Mouse (Mus musculus): ENCODE measurements around the gene Hist1h2ai. TPM values are rescaled to one million over a fixed set of nuclear protein-coding genes. Genes with fewer than 3 reads are reported as not detected.
A peak's percentile ranks its signal among the peaks of the same experiment; 100 is the strongest.
"Not testable (repeated sequence)": the region's sequence is repeated elsewhere in the genome, so short reads cannot be mapped to it uniquely, and the experiment has no call there.

The Hist1h2ai gene
- polyA plus RNA-seq, 1 experiment from 2014 or later, result 26.0 TPM

DNA sequence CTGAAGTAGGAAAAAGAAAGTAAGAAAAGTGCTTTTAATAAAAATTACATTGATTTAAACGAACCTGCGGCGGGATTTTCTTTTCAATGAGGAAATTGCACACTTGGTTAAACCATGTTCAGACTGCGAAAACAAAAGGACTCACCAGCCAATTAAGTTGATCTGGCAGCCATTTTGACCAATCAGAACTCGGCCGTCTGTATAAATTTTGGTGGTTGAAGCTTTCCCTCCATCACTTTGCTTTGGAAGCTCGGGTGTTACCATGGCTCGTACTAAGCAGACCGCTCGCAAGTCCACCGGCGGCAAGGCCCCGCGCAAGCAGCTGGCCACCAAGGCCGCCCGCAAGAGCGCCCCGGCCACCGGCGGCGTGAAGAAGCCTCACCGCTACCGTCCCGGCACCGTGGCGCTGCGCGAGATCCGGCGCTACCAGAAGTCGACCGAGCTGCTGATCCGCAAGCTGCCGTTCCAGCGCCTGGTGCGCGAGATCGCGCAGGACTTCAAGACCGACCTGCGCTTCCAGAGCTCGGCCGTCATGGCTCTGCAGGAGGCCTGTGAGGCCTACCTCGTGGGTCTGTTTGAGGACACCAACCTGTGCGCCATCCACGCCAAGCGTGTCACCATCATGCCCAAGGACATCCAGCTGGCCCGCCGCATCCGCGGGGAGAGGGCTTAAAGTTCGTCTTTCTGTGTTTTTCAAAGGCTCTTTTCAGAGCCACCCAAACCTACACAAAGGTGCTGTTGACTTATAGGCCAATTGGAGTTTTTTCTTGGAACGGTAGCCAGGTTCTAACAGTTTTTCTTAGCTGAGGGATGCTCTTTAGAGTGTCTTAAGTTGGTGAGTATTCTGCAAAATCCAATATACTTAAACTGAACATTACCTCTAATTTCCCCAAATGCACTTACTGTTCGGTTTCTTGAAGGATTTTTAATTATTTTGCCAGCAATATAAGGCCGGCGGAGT lies 1.5 kb downstream of the Hist1h2ai start, which contains the start of gene Hist1h3h:
TSS of gene Hist1h3h (plus strand) at position 263 of the 961 bp plus-strand sequence.
- ATAC-seq (replicated peaks), result peak; percentile 47
- WGBS, result under 1% methylated on average over 30 of the region's 56 CpGs
- Histone ChIP-seq H3K4me1 (peaks cover 47% of the 10 kb centered on the region), H3K4me3 (peak within 1 kb of the TSS; percentile 48), H3K27ac (replicated peaks) (peak within 1 kb of the TSS; percentile 98), H3K9ac (replicated peaks) (peak within 1 kb of the TSS; percentile 69), H3K4me2 (replicated peaks) (peak within 1 kb of the TSS; percentile 91)
- H3K36me3 ChIP-seq, H3K27me3 ChIP-seq, H3K9me3 ChIP-seq: not testable (repeated sequence)

DNA sequence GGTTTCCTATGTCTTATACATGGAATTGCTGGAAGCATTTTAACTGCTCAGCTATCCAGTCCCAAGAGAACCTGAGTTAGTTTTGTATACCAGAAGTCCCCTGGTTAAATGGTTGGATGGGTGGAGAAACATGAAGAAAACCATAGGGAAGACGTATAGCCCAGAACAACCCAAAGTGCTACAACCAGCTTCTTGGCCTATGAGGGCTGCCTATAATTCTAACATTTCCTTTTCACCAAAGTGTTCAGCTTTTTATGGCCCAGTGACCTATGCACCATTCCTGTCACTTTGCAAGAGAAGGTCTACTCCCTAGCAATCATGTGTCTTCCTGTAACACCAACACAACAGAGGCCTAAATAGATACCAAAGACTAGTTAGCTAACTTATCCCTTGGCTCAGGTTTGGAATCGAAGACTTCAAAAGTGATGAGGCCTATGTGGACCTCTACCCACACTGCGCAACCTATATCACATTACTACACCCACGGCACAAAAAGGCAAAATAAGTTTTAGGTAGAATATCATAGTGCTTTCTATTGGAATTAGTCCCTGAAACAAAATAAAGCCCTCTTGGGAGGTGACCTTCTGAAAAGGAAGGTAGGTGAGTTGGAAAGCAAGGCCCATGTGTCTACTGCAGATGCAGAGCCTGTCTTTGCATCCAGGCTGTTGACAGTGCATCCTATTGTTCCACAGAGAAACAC lies 2.3 kb downstream of the Hist1h2ai start:
- 51% methylated on average over 4 of the region's 4 CpGs for WGBS
- H3K36me3 ChIP-seq, result no peaks in the 10 kb centered on the region
- H3K9ac ChIP-seq (replicated peaks), result peak overlapping the region; percentile 59
- peak overlapping the region; percentile 40 for H3K4me3 ChIP-seq
- H3K9me3 ChIP-seq, result no peaks in the 10 kb centered on the region
- H3K4me2 ChIP-seq (replicated peaks), result peak overlapping the region; percentile 53
- no peak for ATAC-seq (replicated peaks)
- H3K27ac ChIP-seq (replicated peaks), result peak overlapping the region; percentile 71
- no peaks in the 10 kb centered on the region for H3K27me3 ChIP-seq
- peaks cover 52% of the 10 kb centered on the region for H3K4me1 ChIP-seq

DNA sequence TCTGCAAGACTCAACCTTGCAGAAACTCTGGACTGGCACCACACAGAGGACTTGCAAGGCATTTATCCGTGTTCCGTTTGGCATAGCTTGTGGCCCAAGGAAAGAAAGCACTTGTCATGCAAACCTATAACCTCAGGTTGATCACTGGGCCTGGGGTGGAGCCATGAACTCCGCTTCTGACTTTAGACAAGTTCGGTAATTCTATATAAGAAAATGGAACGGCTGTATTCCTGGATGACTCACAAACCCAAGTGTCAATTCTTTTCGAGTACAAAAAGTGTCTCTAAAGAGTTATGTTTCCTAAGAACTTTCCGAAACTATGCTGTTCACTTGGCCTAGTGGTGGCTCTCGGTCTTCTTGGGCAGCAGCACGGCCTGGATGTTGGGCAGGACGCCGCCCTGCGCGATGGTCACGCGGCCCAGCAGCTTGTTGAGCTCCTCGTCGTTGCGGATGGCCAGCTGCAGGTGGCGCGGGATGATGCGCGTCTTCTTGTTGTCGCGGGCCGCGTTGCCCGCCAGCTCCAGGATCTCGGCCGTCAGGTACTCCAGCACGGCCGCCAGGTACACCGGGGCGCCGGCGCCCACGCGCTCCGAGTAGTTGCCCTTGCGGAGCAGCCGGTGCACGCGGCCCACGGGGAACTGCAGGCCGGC lies 5.0 kb downstream of the Hist1h2ai start:
- 1% methylated on average over 29 of the region's 44 CpGs for WGBS
- H3K27me3 ChIP-seq; ATAC-seq (replicated peaks); H3K9me3 ChIP-seq; H3K36me3 ChIP-seq: not testable (repeated sequence)
- Histone ChIP-seq H3K4me3 (peak overlapping the region; percentile 45), H3K9ac (replicated peaks) (peak overlapping the region; percentile 46), H3K4me1 (peaks cover 43% of the 10 kb centered on the region), H3K4me2 (replicated peaks) (peak overlapping the region; percentile 64), H3K27ac (replicated peaks) (peak overlapping the region; percentile 94)

DNA sequence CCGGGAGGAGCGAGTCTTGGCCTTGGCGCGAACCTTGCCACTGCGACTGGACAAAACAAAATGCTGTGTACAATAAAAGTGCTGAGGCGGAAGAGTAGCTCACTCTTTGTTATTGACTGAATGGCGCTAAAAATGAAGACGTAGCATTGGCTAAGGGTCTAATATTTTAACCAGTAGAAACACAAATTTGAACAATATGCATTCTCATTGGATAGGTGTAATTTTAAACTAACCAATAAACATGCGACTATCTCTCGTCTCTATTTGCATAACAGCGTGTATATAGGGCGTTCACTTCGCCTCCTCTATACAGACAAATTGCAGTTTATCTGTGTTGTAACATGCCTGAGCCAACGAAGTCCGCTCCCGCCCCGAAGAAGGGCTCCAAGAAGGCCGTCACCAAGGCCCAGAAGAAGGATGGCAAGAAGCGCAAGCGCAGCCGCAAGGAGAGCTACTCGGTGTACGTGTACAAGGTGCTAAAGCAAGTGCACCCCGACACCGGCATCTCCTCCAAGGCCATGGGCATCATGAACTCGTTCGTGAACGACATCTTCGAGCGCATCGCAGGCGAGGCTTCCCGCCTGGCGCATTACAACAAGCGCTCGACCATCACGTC lies 5.6 kb downstream of the Hist1h2ai start, which contains the start of gene Hist1h2bm:
TSS of gene Hist1h2bm (plus strand) at position 288 of the 616 bp plus-strand sequence.
- not testable (repeated sequence) for H3K9me3 ChIP-seq, H3K27me3 ChIP-seq, H3K36me3 ChIP-seq
- Histone ChIP-seq H3K27ac (replicated peaks) (peak within 1 kb of the TSS; percentile 94), H3K4me3 (peak within 1 kb of the TSS; percentile 45), H3K9ac (replicated peaks) (peak within 1 kb of the TSS; percentile 67), H3K4me2 (replicated peaks) (peak within 1 kb of the TSS; percentile 64), H3K4me1 (peaks cover 40% of the 10 kb centered on the region)
- peak; percentile 98 for ATAC-seq (replicated peaks)
- WGBS, result under 1% methylated on average over 37 of the region's 37 CpGs

DNA sequence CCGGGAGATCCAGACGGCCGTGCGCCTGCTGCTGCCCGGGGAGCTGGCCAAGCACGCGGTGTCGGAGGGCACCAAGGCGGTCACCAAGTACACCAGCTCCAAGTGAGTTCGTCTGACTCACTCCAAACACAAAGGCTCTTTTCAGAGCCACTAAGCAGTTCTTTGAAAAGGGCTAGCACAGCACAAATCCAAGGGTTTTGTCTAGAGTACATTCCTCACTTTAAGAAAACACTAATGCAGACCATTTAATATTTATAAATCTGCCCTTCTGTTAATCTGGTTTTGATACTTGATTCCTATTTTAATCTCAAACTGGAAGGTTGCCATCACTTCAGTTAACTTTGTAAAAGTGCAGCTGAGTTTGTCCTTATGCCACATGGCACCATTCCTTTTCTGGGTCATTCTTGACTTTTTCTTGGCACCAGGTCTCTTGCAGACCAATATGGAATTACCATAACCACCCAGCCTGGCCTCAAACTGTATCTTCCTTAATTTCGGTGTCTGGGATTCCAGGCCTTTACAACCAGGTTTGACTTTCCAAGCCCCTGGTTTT lies 6.2 kb downstream of the Hist1h2ai start:
- Histone ChIP-seq H3K9me3 (no peaks in the 10 kb centered on the region), H3K4me2 (replicated peaks) (peak overlapping the region; percentile 64), H3K4me3 (peak overlapping the region; percentile 45), H3K27ac (replicated peaks) (peak overlapping the region; percentile 94), H3K36me3 (no peaks in the 10 kb centered on the region), H3K27me3 (no peaks in the 10 kb centered on the region), H3K4me1 (peaks cover 37% of the 10 kb centered on the region), H3K9ac (replicated peaks) (peak overlapping the region; percentile 67)
- WGBS, result 2% methylated on average over 11 of the region's 11 CpGs
- peak; percentile 17; the same call in 1 of the 2 replicates for ATAC-seq (replicated peaks)

DNA sequence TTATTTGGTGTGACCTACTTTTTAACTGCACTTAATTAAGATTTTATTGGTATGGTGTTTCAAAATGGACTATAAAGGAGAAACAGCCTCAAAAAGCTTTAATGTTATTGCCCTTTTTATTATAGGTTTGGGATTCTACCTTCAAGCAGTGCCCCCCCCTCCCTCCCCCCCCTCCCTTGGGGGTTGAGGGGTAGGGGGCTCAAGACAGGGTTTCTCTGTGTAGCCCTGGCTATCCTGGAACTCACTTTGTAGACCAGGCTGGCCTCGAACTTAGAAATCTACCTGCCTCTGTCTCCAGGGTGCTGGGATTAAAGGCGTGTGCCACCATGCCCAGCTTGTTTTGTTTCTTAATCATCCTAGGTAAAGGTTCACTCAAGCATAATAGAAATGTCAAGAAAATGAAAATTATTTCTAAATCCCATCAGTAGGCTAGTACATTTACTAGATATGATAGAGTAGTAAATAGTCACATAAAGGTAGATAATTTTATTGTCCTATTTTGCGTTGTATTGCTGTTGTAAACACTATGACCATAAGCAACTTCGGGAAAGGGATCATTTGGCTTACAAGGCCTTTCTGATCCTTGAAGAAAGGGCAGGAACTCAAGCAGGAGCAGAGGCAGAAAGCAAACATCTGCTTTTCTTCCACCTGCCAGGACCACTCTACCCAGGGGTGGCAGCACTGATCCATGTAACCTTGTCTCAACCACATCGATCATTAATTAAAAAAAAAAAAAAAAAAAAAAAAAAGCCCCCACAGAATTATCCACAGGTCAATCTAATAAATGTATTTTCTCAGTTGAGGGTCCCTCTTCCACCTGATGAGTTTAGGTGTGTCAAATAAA lies 7.0 kb downstream of the Hist1h2ai start:
- Histone ChIP-seq H3K4me3 (no peak overlapping the region), H3K36me3 (no peaks in the 10 kb centered on the region), H3K27me3 (no peaks in the 10 kb centered on the region), H3K27ac (replicated peaks) (peak overlapping the region; percentile 94), H3K4me2 (replicated peaks) (peak overlapping the region; percentile 64; the same call in 1 of the 2 replicates), H3K9ac (replicated peaks) (no peak overlapping the region), H3K4me1 (peaks cover 35% of the 10 kb centered on the region), H3K9me3 (no peaks in the 10 kb centered on the region)
- WGBS, result 18% methylated on average over 5 of the region's 5 CpGs
- no peak for ATAC-seq (replicated peaks)

DNA sequence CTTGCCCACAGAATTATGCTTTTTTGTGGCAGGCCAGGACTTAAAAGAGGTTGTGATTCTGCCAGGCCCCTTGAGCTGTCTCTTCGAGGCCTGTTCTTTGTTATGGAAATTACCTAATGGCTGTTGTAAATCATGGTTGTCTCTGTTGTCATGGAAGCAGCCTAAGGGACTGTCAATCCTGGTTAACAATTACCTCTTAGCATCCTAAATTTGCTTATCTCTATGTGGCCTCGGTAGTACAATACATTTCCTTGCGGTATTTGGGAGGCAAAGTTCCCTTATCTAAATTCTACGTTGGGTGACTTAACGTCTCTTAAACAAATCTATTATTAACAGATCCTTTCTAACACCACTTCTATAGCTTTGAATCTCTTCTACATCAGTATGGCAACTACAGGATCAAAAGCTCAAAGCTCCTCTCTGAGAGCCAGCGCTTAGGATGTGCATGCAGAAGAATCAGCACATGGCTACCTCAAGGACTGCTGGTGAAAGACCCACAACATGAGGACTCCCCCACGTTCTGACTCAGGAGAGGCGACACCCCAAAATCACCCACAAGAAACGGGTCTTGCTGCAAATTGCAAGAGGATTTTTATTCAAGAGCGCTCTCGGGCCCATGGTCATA lies 11.8 kb downstream of the Hist1h2ai start:
- no peaks in the 10 kb centered on the region for H3K27me3 ChIP-seq
- no peak overlapping the region for H3K4me3 ChIP-seq
- peak overlapping the region; percentile 63 for H3K27ac ChIP-seq (replicated peaks)
- peaks cover 3% of the 10 kb centered on the region for H3K4me1 ChIP-seq
- 32% methylated on average over 11 of the region's 11 CpGs for WGBS
- no peak overlapping the region for H3K4me2 ChIP-seq (replicated peaks)
- H3K9me3 ChIP-seq, result no peaks in the 10 kb centered on the region
- ATAC-seq (replicated peaks), result peak; percentile 53; the same call in 1 of the 2 replicates
- no peak overlapping the region for H3K9ac ChIP-seq (replicated peaks)
- H3K36me3 ChIP-seq, result no peaks in the 10 kb centered on the region

DNA sequence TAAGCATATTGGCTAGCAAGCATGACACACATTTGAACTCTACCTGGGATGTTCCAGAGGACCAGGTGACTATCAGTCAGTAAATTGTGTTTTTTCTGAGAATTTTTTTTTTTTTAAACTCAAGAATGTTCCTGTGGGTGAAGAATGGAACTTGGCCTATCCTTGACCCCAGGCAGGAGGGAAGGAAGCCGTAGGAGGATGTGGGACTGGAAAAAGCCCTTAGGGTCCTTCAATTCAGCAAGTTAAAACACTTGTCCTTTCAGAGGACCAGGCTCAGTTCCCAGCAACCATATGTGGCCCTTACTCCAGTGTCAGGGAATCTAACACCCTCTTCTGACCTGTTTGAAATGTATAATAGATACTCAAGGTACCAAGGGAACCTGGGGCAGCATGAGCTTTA lies 13.3 kb downstream of the Hist1h2ai start:
- WGBS, result 82% methylated on average over 1 of the region's 1 CpGs
- Histone ChIP-seq H3K4me3 (no peak overlapping the region), H3K27me3 (no peaks in the 10 kb centered on the region), H3K27ac (replicated peaks) (no peak overlapping the region), H3K4me2 (replicated peaks) (no peak overlapping the region), H3K4me1 (peaks cover 13% of the 10 kb centered on the region), H3K36me3 (no peaks in the 10 kb centered on the region), H3K9me3 (no peaks in the 10 kb centered on the region), H3K9ac (replicated peaks) (no peak overlapping the region)
- no peak for ATAC-seq (replicated peaks)

DNA sequence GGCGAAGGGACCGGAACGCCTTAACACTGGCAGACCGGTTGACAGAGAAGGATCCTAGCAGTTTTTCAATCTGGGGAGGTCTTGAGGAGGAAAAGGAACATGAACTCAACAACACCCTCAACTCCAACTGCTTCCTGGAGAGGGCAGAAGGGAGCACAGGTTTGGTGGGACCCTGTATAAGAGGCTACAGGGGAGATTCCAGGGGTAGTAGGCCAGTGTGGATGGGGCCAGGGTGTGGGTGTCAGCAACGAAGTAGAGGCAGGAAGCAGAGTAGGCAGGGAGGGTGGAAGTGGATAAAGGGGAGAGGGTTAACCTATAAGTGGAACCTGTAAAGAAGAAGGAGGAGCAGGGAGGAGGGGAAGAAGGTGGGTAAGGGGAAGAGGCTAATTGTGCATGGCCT lies 17.2 kb downstream of the Hist1h2ai start:
- H3K4me2 ChIP-seq (replicated peaks), result no peak overlapping the region
- H3K27me3 ChIP-seq, result no peaks in the 10 kb centered on the region
- H3K4me1 ChIP-seq, result peaks cover 26% of the 10 kb centered on the region
- WGBS, result 61% methylated on average over 5 of the region's 5 CpGs
- no peaks in the 10 kb centered on the region for H3K9me3 ChIP-seq
- peak; percentile 18; the same call in 1 of the 2 replicates for ATAC-seq (replicated peaks)
- no peak overlapping the region for H3K4me3 ChIP-seq
- H3K27ac ChIP-seq (replicated peaks), result peak overlapping the region; percentile 99
- no peak overlapping the region for H3K9ac ChIP-seq (replicated peaks)
- H3K36me3 ChIP-seq, result no peaks in the 10 kb centered on the region

All from forebrain, embryonic 15.5 days (tissue).